Mouse (Mus musculus) CD8-positive naive resting alpha-beta T cell, adult 2 months (primary cell): ENCODE results near the gene Raf1.

Source experiments
- DNase-seq, 2 experiments: peaks; one replicate each; pipeline ENCODE4 v3.0.0; 2022; ENCODE audit warnings: low read depth in 2 of 2, low spot score in 2 of 2

Gene Raf1

DNA sequence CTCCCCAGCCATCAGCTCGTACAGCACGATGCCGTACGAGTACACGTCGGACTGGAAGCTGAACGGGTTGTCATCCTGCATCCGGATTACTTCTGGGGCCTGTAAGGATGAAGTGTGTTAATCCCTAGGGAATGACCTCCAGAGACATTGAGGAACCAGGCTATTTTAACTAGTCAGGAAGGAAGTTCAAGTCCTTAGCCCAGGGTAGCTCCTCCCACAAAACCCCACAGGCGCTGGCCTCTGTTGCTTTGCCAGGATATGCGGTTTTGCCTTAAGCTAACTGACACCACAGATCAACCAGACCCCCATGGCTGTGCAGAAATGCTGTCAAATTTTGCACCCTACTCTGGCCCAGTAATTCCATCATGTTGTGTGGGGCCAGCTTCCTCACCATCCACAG, 56.6 kb downstream of the Raf1 start:
- no peak for DNase-seq

GRCm38 (mm10) chr6:115615983-115616382, 60.5 kb downstream of the Raf1 start:
- no peak for DNase-seq

DNA sequence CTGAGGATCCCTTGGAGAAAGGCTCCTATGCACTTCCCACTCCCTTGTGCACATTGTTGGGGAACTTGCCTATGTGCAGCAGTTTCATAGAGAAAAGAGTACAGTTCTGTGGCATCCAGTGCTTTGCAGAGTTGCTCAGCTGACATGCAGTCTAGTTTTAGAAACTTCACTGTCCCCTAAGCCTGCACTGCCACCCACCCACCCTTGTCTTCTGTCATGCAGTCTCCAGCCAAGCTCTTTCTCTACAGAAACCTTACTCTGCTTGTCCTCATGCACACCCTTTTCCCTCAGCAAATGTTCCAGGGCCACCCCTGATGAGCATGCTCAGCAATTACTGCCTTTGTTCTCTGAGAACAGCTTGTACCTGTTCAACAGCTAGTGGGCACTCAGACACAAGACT, 62.6 kb downstream of the Raf1 start:
- no peak for DNase-seq

DNA sequence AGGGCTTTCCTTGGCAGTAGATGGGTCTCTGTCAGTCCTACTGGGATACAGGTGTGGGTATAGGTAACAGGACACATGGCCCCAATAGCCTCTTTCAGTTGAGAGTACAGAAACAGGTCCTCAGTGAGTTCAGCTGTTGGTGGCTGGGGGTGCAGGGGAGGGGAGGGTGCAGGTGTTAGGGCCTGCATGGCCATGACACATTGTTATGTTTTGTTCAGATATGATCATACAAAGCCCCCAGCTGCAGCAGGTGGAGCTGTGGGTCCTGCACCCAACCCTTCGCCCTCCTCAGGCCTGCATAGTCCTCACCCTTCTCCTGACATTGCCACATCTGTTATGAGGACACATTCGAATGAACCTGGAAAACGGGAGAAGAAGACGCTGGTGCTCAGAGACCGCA, 66.1 kb downstream of the Raf1 start:
- no peak for DNase-seq

DNA sequence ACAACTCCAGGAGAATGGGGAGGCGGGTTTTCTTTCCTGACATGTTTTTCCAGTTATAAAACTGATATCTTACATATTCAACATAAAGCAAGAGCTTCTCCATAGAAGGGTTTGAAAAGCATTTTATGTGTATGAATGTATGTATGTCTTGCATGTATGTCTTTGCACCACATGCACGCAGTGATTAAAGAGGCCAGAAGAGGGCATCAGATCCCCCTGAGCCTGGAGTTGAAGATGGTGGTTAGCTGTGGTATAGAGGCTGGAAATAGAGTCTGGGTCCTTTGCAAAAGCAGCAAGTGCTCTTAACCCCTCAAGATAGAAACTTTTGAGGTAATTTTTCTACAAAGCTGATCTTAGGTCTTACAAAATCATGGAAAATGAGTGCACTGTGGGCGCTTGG, 67.3 kb downstream of the Raf1 start:
- DNase-seq: peak in 1 of 2 experiments; percentile 34

- DNase-seq: no peak
These were observed 69.0 kb downstream of the Raf1 start for GRCm38 (mm10) chr6:115607429-115607828.

DNA sequence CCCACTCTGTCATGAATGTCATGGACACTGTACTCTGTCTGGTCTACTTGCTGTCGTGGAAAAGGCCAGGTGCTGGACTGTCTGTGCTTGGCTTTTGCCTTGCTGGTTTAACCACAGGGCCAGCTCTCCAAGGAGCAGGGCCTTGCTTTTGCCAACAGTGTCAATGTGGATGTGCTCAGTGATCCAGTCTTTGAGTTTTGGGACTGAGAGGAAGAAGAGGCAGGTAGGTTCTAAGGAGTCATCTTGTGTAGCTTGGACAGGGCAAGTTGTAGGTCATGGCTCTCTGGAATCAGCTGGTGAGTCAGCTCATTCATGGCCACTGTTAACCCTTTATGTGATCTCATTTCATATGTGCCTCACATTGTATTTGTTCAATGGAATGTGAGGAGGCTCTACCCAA, 70.0 kb downstream of the Raf1 start:
- no peak for DNase-seq

GRCm38 (mm10) chr6:115601715-115602523, 74.5 kb downstream of the Raf1 start, which contains the start of gene Mkrn2:
TSS of gene Mkrn2 (plus strand) at chr6:115601902.
- DNase-seq: peak; percentile 78 to 79

DNA sequence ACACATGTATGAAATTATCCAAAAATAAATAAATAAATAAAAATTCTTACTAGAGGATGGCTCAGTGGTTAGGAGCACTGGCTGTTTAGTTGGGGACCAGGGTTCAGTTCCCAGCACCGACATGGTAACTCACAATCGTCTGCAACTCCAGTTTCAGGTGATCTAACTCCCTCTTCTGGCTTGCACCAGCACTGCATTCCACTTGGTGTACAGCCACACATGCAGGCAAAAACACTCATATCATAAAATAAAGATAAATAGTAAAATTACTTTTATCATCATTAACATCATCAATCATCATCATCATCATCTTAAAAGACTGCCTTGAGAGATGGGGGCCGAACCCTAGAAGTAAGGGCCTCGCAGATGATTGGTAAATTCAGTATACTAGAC, 75.1 kb downstream of the Raf1 start:
- no peak for DNase-seq

- no peak for DNase-seq
These were observed 80.8 kb downstream of the Raf1 start for GRCm38 (mm10) chr6:115595667-115596066.

GRCm38 (mm10) chr6:115594463-115594862, 82.0 kb downstream of the Raf1 start:
- DNase-seq: peak; percentile 40 to 41

GRCm38 (mm10) chr6:115593252-115593651, 83.2 kb downstream of the Raf1 start:
- DNase-seq: no peak

GRCm38 (mm10) chr6:115592458-115592857, 84.0 kb downstream of the Raf1 start, which contains the start of gene Mkrn2os:
TSS of gene Mkrn2os (minus strand) at chr6:115592576.
- no peak for DNase-seq

DNA sequence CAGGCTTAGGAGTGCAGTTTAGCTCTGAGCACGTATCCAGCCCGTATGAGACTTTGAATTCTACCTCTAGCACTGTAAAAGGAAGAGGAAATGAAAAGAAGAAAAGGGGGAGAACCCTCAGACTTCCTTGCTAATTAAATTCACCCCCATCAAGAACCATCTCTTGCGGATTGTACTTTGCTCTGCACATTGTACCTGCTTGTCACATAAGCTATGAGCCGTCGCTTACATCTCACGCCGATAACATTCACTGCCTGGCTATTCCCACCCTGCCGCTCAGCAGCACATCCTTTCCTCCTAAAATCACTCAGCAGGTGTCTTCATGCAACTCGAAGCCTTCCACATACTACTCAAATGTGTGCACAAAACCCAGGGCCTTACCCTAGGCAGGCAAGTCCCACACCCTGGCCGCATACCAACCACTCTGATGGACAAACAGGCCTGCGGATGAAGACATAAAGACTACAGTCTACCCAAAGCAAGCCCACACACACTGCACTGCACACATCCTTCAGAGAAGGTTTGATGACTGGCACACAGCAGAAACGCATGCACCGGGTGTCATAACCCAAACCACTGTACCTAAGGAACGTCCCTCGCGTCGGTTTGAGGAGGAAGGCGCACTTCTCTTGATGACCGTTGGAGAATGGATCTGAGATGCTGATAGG, 84.6 kb downstream of the Raf1 start:
- DNase-seq: no peak

DNA sequence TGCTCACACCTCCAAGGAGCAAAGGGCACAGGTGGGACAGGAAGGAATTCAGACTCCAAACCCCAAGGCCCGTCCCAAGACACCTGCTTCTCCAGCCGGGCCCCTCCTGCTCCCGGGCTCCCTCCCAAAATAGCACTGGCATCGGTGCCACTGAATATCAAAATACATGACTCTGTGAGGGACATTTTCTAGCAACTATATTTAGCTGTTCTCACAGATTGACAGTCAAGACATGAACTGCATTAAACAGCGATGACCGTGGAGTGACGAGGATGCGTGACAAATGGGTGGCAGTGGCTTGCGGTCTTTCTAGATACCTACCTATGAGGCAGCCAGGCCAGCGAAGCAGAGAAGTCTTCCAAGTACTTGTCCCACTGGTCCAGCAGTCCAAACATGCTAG, 90.1 kb downstream of the Raf1 start:
- no peak for DNase-seq

DNA sequence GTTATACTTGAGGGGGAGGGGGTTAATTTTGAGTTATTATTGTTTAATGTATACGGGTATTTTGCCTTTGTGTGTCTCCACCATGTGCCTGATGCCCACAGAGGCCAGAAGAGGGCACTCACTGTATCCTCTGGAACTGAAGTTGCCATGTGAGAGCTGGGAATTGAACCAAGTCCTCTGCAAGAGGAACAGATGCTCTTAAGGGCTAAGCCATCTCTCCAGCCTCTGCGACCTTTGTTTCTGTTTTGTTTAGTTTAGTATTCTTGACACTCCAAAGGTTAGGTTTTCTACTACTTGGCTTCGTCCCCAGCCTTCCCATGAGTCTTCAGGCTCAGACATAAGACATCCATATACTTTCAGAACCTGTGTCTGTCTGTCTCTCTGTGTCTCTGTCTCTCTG, 92.3 kb downstream of the Raf1 start:
- no peak for DNase-seq

DNA sequence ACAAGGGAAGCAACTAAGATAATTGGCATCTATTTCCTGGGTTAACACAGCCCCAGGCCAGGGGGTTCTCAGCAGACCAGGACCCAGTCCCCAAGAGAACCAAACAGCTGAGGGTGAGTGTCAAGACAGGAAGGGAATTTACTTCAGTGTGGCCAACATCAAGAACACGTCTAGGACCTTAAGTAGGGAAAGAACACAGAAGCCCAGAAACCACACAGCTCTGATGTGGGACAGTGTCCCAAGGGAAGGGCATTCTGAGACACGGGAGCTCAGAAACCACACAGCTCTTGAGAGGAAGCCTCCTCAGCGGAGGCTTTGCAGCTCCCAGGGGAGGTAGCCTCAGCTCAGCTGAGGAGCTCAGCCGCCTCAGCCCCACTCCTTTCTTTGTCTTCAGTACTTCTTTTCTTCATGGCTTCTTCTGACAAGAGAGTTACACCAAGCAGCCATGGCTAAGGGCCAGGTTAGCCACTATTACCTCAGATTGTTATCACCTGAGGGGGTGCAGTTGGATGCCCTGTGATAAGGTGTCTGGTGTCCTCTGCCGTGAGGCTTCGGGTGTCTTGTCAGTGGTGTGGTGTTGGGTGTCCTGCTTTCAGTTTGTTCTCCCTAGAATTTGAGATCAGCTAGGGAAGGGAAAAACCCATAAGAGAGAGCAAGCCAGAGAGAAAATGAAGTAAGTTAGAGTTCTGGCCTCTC, 92.9 kb downstream of the Raf1 start:
- no peak for DNase-seq

- DNase-seq: no peak
These were observed 93.9 kb downstream of the Raf1 start for GRCm38 (mm10) chr6:115582328-115583115.

DNA sequence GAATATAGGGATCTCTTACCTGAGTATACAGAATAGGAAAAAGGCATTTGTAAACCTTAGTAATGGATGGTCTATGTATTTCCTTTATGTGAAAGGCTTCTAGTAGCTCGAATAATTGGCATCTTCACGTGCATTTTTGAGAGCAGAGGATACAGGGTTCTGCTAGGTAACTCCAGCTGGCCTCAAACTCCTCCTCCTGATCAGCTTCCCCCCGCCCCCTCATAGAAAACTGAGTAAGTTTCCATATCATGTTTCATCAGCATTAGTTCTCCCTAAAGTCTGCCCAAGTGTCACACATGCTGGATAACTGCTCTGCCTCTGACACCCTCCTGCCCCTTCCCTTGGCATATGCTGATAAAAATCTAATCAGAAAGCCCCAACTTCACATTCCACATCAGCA, 95.6 kb downstream of the Raf1 start:
- DNase-seq: no peak

DNA sequence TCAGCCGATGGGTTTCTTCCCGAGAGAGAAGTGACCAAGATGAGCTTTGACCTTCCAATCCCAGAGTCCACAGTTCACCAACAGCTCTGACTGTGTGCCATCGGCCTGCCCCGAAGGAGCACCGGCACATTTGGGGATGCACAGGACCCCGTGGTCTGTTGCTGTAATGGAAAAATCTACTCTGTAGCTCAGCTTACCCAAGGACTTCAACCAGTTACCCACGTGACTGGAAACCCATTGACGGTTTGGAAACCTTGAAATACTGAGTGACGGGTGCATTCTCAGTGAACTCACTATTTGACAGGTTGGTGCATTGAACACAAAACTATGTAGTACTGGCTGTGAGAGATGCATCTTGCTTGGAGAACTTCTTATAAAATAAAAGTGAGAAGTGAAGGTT, 98.5 kb downstream of the Raf1 start:
- no peak for DNase-seq

DNA sequence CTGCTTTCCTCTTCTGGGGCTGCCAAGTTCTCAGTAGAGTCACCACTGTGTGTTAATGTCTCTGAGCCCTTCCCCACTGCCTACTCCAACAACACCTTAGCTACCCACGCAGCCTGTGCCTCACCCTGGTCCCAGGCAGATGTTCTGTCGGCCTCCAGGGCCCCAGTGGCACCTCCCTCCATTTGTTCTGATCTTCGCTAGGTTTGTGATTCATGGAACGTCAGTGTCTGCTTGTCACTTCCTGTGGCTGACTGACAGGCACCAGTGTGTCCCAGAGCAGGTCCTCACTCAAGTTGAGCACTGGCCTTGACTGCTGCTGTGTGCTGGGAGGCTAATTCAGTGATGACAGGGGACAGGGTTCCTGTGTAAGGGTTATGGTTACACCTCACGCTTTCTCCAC, 99.0 kb downstream of the Raf1 start:
- DNase-seq: no peak
